Mouse (Mus musculus) heart, embryonic 10.5 days (tissue): ENCODE data around the gene Kbtbd3. TPM values are rescaled to one million over a fixed set of nuclear protein-coding genes. Genes with fewer than 3 reads are reported as not detected.
A peak's percentile ranks its signal among the peaks of the same experiment; 100 is the strongest.

Source experiments
- DNase-seq: peaks from one replicate; pipeline ENCODE4 v3.0.0-alpha.2; 2017; ENCODE audit warnings: low spot score
- H3K27ac ChIP-seq: fragments of 300-500 bp; sonication (generic); 2 replicates; pipeline ENCODE4 v1.5.1; 2016; ENCODE audit warnings: mild to moderate bottlenecking
- H3K27me3 ChIP-seq: fragments of 300-500 bp; sonication (generic); 2 replicates; pipeline ENCODE4 v1.6.1; 2016; ENCODE audit warnings: mild to moderate bottlenecking; ENCODE audit not compliant: poor library complexity, insufficient read depth, severe bottlenecking
- H3K36me3 ChIP-seq: fragments of 300-500 bp; sonication (generic); 2 replicates; pipeline ENCODE4 v1.6.1; 2016; ENCODE audit warnings: mild to moderate bottlenecking, moderate library complexity
- H3K4me1 ChIP-seq: fragments of 300-500 bp; sonication (generic); 2 replicates; pipeline ENCODE4 v1.6.1; 2016; ENCODE audit warnings: mild to moderate bottlenecking
- H3K4me3 ChIP-seq: fragments of 300-500 bp; sonication (generic); 2 replicates; pipeline ENCODE4 v1.5.1; 2016; ENCODE audit warnings: mild to moderate bottlenecking, moderate library complexity
- H3K9me3 ChIP-seq: fragments of 300-500 bp; sonication (generic); 2 replicates; pipeline ENCODE4 v1.6.1; 2016; ENCODE audit warnings: mild to moderate bottlenecking, moderate library complexity
- WGBS: fragments of 180-500 bp; shearing (Covaris S2); methylation state at CpG from one replicate; pipeline ENCODE4 v1.1.7; 2016; 5-methylcytosine and 5-hydroxymethylcytosine counted together
- polyA plus RNA-seq: library from polyadenylated mRNA; unstranded; fragments of >200 nt; fragmentation: Nextera tagmentation; extraction: Ambion mirVana; gene quantifications from 2 replicates; pipeline ENCODE4 v1.2.1, GENCODE M21; 2016

The Kbtbd3 gene
- 6.0 and 6.3 TPM in 2 replicates for polyA plus RNA-seq

DNA sequence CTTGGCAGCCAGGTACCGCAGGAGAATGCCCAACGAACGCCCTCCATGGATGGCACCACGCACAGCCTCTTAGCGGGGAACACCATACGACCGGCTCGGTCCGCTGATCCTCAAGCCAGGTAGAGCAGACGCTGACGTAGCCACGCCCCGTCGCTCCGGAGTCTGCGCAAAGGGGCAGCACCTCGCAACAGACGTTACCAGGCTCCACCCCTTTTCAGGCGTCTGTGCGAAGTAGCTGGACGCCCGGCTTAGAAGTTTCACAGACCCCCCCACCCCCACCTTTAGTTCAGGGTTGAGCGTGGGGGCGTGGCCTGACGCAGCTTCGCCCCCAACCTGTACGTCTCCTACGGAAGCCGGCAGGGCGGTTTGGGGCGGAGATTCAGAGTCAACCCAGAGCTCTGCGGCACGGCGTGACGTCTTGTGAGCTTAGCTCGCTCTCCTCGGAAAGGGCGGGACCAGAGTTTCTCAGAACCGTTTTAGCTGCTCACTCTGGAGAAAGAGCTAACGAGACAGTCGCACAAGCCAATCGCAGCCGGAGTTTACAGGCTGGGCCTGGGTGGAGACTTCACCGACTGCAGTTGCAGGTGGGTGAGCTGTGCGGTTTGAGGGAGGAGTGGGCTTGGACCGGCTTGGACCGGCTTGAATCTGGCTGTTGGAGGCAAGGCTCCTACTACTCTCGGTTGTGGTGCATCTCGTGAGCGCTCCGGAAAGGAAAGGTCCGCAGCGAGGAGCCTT is at the start of gene Kbtbd3, which contains the start of gene Aasdhppt:
Gene Kbtbd3 (plus strand): TSS at position 483 of the 735 bp plus-strand sequence.
Gene Aasdhppt (minus strand): TSS at position 121 of the 735 bp plus-strand sequence.
- H3K36me3 ChIP-seq, result no peaks in the 10 kb centered on the region
- DNase-seq, result peak; percentile 100
- H3K4me1 ChIP-seq, result peaks cover 12% of the 10 kb centered on the region
- no peaks in the 10 kb centered on the region for H3K9me3 ChIP-seq
- peak within 1 kb of the TSS; percentile 95 for H3K27ac ChIP-seq
- no peaks in the 10 kb centered on the region for H3K27me3 ChIP-seq
- peak within 1 kb of the TSS; percentile 77 for H3K4me3 ChIP-seq
- WGBS, result under 1% methylated on average over 53 of the region's 53 CpGs

DNA sequence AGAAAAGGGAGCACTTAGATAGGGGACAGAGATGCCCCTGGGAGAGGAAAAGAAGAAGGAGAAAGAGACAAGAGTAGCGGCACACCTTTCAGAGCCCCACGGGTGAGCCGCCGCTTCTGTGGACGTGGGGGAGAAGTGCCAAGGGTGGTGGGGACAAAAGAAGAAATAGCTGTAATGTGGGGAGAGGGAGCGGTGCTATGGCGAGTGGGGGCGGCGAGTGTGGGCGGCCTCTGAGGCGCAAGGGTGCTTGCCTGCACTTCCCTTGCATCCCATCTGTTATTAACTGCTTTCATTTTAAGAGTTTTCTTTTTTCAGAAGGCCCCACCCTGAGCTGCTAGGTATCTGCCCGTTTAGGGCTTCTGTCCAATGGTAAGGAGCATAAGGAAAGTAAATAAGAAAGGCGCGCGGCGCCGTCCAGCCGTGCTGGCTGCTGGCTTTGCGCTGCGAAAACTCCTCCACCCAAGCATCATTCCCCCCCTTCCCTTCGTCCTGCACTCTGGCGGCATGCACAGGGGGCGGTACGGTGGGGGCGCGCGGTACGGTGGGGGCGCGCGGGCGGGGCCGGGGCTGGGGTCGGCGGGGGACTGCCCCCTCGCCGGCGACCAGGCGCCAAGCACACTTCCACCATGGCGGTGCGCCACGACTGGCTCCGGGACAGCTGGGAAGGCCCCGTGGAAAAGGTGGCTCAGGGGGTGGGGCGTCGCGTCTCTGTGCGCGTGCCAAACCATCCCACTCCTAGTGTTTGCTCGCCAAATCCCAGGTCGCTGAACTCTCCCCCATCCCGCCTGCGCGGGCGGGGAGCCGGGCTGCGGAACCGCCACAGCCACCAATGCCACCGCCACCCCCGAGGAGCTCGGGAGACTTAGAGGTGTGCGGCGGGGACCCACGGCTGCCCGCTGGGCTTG is 49.5 kb upstream of the Kbtbd3 start:
- DNase-seq, result peak; percentile 83
- peaks cover 14% of the 10 kb centered on the region for H3K9me3 ChIP-seq
- WGBS, result 45% methylated on average over 65 of the region's 65 CpGs

DNA sequence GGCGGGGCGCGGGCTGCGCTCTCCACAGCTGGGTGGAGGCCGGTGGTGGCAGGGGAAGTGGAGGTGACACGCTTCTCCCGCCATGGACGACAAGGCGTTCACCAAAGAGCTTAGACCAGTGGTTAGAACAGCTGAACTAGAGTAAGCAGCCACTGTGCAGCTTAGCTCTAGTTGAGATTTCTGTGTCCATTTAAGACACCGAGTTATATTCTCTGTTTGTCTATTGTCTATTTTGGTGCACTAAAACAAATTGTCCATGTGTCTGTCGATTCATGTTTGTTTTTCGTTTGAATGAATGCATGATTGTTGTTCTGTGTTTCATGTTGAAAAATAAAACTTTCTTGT is 48.9 kb upstream of the Kbtbd3 start:
- H3K4me3 ChIP-seq, result peak overlapping the region; percentile 42
- 58% methylated on average over 12 of the region's 12 CpGs for WGBS

More for the DNA sequence above, 49.5 kb upstream of the Kbtbd3 start:
- Histone ChIP-seq H3K4me3 (peak overlapping the region; percentile 42), H3K27ac (no peak overlapping the region), H3K36me3 (no peaks in the 10 kb centered on the region), H3K4me1 (no peaks in the 10 kb centered on the region), H3K27me3 (no peaks in the 10 kb centered on the region)

DNA sequence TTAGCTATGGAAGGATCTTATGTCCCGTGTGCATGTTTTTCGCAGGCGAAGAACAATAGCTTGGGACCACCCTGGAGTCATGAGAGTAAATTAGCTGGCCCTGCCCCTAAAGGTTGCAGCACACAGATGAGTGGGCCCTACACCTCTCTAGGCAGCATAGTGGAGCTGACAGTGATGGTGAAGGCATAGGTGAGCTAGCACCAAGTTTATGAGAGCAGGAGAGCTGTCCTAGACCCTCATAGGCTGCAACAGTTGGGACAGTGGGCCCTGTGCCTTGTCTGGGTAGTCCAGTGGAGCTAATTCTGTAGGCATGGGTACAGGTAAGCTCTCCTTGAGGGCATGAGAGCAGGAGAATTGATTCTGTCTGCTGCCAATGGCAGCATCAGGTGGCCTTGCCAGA is 42.8 kb upstream of the Kbtbd3 start:
- H3K36me3 ChIP-seq, result no peaks in the 10 kb centered on the region
- H3K4me3 ChIP-seq, result no peak overlapping the region
- H3K27ac ChIP-seq, result no peak overlapping the region
- no peak for DNase-seq
- H3K9me3 ChIP-seq, result no peaks in the 10 kb centered on the region
- no peaks in the 10 kb centered on the region for H3K27me3 ChIP-seq
- 86% methylated on average over 3 of the region's 3 CpGs for WGBS
- no peaks in the 10 kb centered on the region for H3K4me1 ChIP-seq

More for the DNA sequence above, 48.9 kb upstream of the Kbtbd3 start:
- no peak overlapping the region for H3K27ac ChIP-seq
- no peaks in the 10 kb centered on the region for H3K4me1 ChIP-seq
- H3K36me3 ChIP-seq, result no peaks in the 10 kb centered on the region
- peaks cover 14% of the 10 kb centered on the region for H3K9me3 ChIP-seq
- H3K27me3 ChIP-seq, result no peaks in the 10 kb centered on the region
- DNase-seq, result no peak

DNA sequence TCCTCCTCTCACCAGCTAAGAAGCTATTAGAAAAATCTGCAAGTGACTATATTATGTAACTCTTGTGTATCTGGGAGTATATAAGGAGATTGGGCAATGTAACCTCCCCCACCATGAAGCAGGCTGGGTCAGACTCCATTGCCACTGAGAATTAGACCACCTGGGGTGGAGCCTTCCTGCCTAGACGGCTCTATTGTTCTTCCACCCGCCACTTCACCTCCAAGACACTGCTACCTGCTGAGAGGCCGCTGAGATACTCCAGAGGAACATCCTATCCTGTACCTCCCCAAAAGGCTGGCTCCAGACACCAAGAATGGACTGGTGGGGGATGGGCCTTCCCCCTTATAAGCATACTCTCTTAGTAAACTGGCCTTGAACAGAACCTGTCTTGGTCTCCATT is 25.8 kb upstream of the Kbtbd3 start:
- 28% methylated on average over 3 of the region's 3 CpGs for WGBS
- Histone ChIP-seq H3K36me3 (peaks cover 8% of the 10 kb centered on the region; the same call in 1 of the 2 replicates), H3K4me3 (no peak overlapping the region), H3K27ac (no peak overlapping the region), H3K9me3 (no peaks in the 10 kb centered on the region), H3K27me3 (no peaks in the 10 kb centered on the region), H3K4me1 (no peaks in the 10 kb centered on the region)
- DNase-seq, result peak; percentile 73

DNA sequence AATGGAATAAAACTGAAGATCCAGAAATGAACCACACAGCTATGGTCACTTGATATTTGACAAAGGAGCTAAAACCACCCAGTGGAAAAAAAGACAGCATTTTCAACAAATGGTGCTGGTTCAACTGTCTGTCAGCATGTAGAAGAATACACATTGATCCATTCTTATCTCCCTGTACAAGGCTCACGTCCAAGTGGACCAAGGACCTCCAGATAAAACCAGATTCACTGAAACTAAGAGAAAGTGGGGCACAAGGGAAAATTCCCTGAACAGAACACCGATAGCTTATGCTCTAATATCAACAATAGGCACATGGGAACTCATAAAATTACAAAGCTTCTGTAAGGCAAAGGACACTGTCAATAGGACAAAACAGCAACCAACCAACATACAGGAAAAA is 9.2 kb upstream of the Kbtbd3 start:
- no peak for DNase-seq
- 79% methylated on average over 2 of the region's 2 CpGs for WGBS

DNA sequence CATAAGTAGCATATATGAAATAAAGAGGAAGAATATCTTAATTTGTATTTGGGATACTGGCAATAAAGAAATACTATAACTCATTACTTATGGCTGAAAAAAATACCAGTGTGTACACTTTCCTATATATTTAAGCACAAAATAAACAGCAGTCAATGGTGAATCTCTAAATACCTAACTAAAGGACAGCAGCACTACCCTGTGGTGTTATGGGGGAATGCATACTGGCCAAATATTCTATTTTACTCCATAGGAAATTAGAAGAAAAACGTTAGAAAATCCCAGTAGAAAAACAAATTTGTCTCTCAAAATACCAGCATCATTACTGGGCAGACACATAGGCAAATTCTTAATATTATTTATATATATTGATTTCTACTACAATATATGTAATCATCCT is 4.8 kb upstream of the Kbtbd3 start:
- no peak for DNase-seq
- WGBS, result 61% methylated on average over 1 of the region's 1 CpGs
- H3K27me3 ChIP-seq, result no peaks in the 10 kb centered on the region

More for the DNA sequence above, 9.2 kb upstream of the Kbtbd3 start:
- no peaks in the 10 kb centered on the region for H3K27me3 ChIP-seq
- H3K36me3 ChIP-seq, result peaks cover 29% of the 10 kb centered on the region
- H3K9me3 ChIP-seq, result no peaks in the 10 kb centered on the region
- no peak overlapping the region for H3K4me3 ChIP-seq
- H3K27ac ChIP-seq, result no peak overlapping the region
- no peaks in the 10 kb centered on the region for H3K4me1 ChIP-seq

DNA sequence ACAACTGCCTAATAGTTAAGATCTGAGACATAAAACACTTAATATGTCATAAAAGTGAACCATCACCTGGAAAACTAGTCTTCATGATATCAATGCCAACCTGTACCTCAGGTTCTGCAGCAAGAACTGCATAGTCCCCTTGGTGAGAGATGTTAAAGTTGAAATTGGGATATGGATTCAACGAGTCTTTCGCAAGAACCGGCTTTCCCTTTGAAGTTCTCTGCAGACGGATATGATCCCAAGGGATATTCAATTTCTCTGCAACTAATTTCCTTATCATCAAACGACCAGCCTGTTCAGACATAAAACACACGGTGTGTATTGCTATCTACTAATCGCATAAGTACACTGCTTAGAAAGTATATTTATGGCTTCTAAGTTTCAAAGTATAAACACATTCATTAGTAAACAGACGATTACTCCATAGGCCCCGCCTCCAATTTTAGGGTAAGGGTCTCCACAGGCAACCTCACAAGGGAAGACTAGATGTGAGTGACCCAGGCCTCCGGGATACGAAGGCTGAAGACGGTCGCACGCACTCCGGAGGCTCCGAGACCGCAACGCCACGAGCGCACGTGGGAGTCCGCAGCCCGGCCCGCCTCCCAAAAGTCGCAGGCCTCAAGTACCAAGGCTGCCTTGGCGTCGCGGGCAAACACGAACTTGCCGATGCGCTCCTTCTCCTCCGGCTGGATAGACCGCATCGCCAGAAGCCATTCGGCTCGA is 844 bp upstream of the Kbtbd3 start:
- peaks cover 12% of the 10 kb centered on the region for H3K4me1 ChIP-seq
- no peaks in the 10 kb centered on the region for H3K27me3 ChIP-seq
- DNase-seq, result no peak
- under 1% methylated on average over 36 of the region's 36 CpGs for WGBS
- H3K9me3 ChIP-seq, result no peaks in the 10 kb centered on the region
- H3K27ac ChIP-seq, result peak overlapping the region; percentile 95
- H3K4me3 ChIP-seq, result peak overlapping the region; percentile 77
- no peaks in the 10 kb centered on the region for H3K36me3 ChIP-seq

More for the DNA sequence above, 4.8 kb upstream of the Kbtbd3 start:
- peaks cover 13% of the 10 kb centered on the region for H3K36me3 ChIP-seq
- H3K4me1 ChIP-seq, result 0 out of 2 replicates have a peak, but pooled peaks cover 5% of the 10 kb centered on the region
- H3K4me3 ChIP-seq, result no peak overlapping the region
- H3K9me3 ChIP-seq, result no peaks in the 10 kb centered on the region
- no peak overlapping the region for H3K27ac ChIP-seq

DNA sequence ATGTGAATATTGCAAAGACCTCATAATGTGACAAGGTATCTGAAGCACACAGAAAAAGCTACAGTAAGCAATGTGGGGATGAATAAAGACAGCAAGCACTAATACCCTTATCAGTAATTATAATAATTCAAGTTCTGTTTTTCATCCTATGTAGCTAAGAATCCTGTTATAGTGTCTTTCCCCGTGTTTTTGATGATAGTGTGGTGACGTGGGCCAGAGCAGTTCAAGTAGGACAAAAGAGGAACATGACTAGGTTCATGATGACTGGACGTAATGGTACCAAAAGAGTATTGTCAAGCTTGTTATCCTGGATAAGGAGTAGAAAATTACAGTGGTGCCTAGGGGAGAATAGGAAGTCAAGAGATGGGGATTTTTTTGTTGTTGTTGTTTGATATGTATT is 1.1 kb downstream of the Kbtbd3 start:
- 67% methylated on average over 3 of the region's 3 CpGs for WGBS
- H3K27ac ChIP-seq, result peak overlapping the region; percentile 95

DNA sequence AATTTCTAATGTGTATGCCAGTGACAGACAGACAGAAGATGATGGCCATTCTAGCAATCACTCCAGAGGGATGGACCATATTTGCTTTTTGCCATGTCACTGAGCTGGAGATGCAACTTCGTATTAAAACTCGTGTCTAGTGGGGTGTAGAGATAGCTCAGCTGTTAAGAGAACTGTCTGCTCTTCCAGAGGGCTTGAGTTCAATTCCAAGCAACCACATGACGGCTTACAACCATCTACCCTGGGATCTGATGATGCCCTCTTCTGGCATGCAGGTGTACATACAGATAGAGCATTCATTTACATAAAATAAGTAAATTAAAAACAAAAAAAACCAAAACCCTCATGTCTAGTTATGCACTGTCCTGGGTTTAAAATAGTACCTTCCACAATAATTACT is 1.5 kb downstream of the Kbtbd3 start:
- H3K27ac ChIP-seq, result no peak overlapping the region
- H3K27me3 ChIP-seq, result no peaks in the 10 kb centered on the region
- H3K4me3 ChIP-seq, result no peak overlapping the region
- H3K4me1 ChIP-seq, result peaks cover 12% of the 10 kb centered on the region
- no peaks in the 10 kb centered on the region for H3K9me3 ChIP-seq
- WGBS, result 83% methylated on average over 3 of the region's 3 CpGs
- DNase-seq, result no peak
- H3K36me3 ChIP-seq, result no peaks in the 10 kb centered on the region

More for the DNA sequence above, 1.1 kb downstream of the Kbtbd3 start:
- Histone ChIP-seq H3K36me3 (no peaks in the 10 kb centered on the region), H3K4me1 (peaks cover 12% of the 10 kb centered on the region), H3K4me3 (peak overlapping the region; percentile 77), H3K9me3 (no peaks in the 10 kb centered on the region), H3K27me3 (no peaks in the 10 kb centered on the region)
- DNase-seq, result no peak

DNA sequence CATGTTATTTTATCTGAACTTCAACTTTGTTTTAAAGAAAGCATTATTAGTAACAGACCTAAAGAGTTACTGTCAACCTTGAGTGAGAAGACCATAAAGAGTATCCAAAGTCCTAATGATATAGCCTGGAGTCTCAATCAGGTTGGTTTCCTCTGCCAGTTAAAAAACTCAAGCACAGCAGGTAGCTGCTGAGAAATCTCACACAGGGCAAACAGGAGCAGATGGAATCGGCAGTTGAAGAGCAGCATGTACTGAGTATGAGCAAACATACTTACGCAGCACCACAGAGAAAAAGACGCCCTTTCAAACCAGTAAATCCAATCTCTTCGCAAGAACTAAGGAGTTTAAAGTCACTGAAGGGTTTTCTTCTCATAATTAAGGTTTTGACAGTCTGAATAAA is 4.3 kb downstream of the Kbtbd3 start:
- 86% methylated on average over 4 of the region's 4 CpGs for WGBS
- H3K27me3 ChIP-seq, result no peaks in the 10 kb centered on the region
- no peak overlapping the region for H3K27ac ChIP-seq
- H3K4me1 ChIP-seq, result peaks cover 7% of the 10 kb centered on the region
- H3K36me3 ChIP-seq, result no peaks in the 10 kb centered on the region
- no peaks in the 10 kb centered on the region for H3K9me3 ChIP-seq
- H3K4me3 ChIP-seq, result no peak overlapping the region
- no peak for DNase-seq

DNA sequence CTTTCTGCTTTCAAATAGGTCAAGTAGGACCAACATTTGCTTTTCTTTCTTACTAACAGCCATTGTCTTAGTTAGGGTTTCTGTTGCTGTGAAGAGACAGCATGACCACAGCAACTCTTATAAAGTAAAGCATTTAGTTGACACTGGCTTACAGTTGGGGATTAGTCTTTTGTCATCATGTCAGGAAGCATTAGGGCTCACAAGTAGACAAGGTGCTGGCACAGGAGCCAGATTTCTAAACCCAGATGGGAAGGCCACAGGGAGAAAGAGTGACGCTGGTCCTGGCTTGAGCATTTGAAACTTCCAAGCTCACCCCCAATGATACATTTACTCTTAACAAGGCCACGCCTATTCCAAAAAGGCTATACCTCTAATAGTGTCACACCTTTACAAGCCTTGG is 6.1 kb downstream of the Kbtbd3 start:
- DNase-seq, result no peak
- H3K27me3 ChIP-seq, result no peaks in the 10 kb centered on the region

More for the DNA sequence above, 6.1 kb downstream of the Kbtbd3 start:
- 80% methylated on average over 2 of the region's 2 CpGs for WGBS
- Histone ChIP-seq H3K36me3 (no peaks in the 10 kb centered on the region), H3K27ac (no peak overlapping the region), H3K4me1 (peaks cover 3% of the 10 kb centered on the region; the same call in 1 of the 2 replicates), H3K4me3 (no peak overlapping the region), H3K9me3 (no peaks in the 10 kb centered on the region)
